Mouse (Mus musculus) CH12.LX (cell line): ENCODE measurements at regions not wholly inside any gene's neighbourhood (a gene's known extent, or its start where the extent isn't known, plus 50 kb on each side); places are given as distances from the start of the nearest gene placed in this dataset.

Source experiments
- DNase-seq: peaks from one replicate; pipeline ENCODE4 v3.0.0-alpha.2; 2013; ENCODE audit errors: extremely low read depth
- H3K27ac ChIP-seq: 2 replicates; pipeline ENCODE4 v1.5.1; 2012; ENCODE audit warnings: low read depth, mild to moderate bottlenecking, control low read depth, moderate library complexity; ENCODE audit not compliant: insufficient read depth
- H3K27me3 ChIP-seq: replicated peaks from 2 replicates; pipeline ENCODE3; 2012; ENCODE audit warnings: inconsistent platforms
- H3K36me3 ChIP-seq, 2 experiments: replicated peaks in 1 of 2; 2 replicates each; pipeline versions ENCODE3 to v1.6.1; 2012; ENCODE audit warnings: inconsistent platforms in 1 of 2, low read length in 1 of 2, mild to moderate bottlenecking in 1 of 2, mixed read lengths in 1 of 2, moderate library complexity in 1 of 2; ENCODE audit not compliant: control insufficient read depth in 1 of 2, insufficient read depth in 1 of 2
- H3K4me1 ChIP-seq, 2 experiments: 2 replicates each; pipeline ENCODE4 v1.6.1; 2012; ENCODE audit warnings: inconsistent platforms in 1 of 2, moderate library complexity in 1 of 2; ENCODE audit not compliant: insufficient read depth in 2 of 2, control insufficient read depth in 1 of 2
- H3K4me2 ChIP-seq: 2 replicates; pipeline ENCODE4 v1.6.1; 2012; ENCODE audit warnings: low read depth, mild to moderate bottlenecking, control low read depth; ENCODE audit not compliant: poor library complexity, insufficient read depth, severe bottlenecking
- H3K4me3 ChIP-seq, 3 experiments: fragments of 150-350 bp in 1 of 3; sonication (generic) in 1 of 3; replicated peaks in 1 of 3; 2 replicates each; pipeline versions ENCODE3 to v1.5.1; 2011 to 2012; ENCODE audit warnings: low read depth in 2 of 3, low read length in 2 of 3, mild to moderate bottlenecking in 2 of 3, moderate library complexity in 2 of 3, control low read depth in 1 of 3, improper control_type of control experiment in 1 of 3, inconsistent platforms in 1 of 3, mixed read lengths in 1 of 3; ENCODE audit not compliant: poor library complexity in 1 of 3
- H3K79me2 ChIP-seq: replicated peaks from 2 replicates; pipeline ENCODE4 v1.6.1; 2012; ENCODE audit warnings: mild to moderate bottlenecking, moderate library complexity; ENCODE audit not compliant: control insufficient read depth, poor library complexity, insufficient read depth, severe bottlenecking; ENCODE audit errors: extremely low read depth
- H3K9ac ChIP-seq: 2 replicates; pipeline ENCODE4 v1.6.1; 2012; ENCODE audit warnings: low read depth, mild to moderate bottlenecking, control low read depth, moderate library complexity; ENCODE audit not compliant: insufficient read depth
- H3K9me3 ChIP-seq: replicated peaks from 2 replicates; pipeline ENCODE3; 2012; ENCODE audit warnings: low read length, inconsistent platforms, mixed read lengths
- CHD1 ChIP-seq: IDR thresholded peaks from 2 replicates; pipeline ENCODE4 v1.6.1; 2012; ENCODE audit warnings: low read depth, low read length, improper control_type of control experiment, inconsistent platforms
- CHD2 ChIP-seq: IDR thresholded peaks from 2 replicates; pipeline ENCODE4 v1.6.1; 2011; ENCODE audit warnings: low read length, improper control_type of control experiment
- E2F4 ChIP-seq: IDR thresholded peaks from 2 replicates; pipeline ENCODE4 v1.6.1; 2011; ENCODE audit warnings: low read depth, low read length, improper control_type of control experiment; ENCODE audit not compliant: insufficient replicate concordance
- ELF1 ChIP-seq: IDR thresholded peaks from 2 replicates; pipeline ENCODE4 v1.6.1; 2014; ENCODE audit warnings: low read depth, mild to moderate bottlenecking, inconsistent platforms, low read length, improper control_type of control experiment
- EP300 ChIP-seq: IDR thresholded peaks from 2 replicates; pipeline ENCODE4 v1.6.1; 2011; ENCODE audit warnings: low read length, improper control_type of control experiment
- ETS1 ChIP-seq: conservative IDR thresholded peaks from 2 replicates; pipeline ENCODE4 v1.6.1; 2012; ENCODE audit warnings: low read depth, mild to moderate bottlenecking, inconsistent platforms, low read length, improper control_type of control experiment, moderate library complexity
- HCFC1 ChIP-seq: IDR thresholded peaks from 2 replicates; pipeline ENCODE4 v1.6.1; 2012; ENCODE audit warnings: low read depth, mild to moderate bottlenecking, inconsistent platforms, low read length, improper control_type of control experiment
- IRF4 ChIP-seq: IDR thresholded peaks from 2 replicates; pipeline ENCODE4 v1.6.1; 2014; ENCODE audit warnings: low read depth, mild to moderate bottlenecking, inconsistent platforms, low read length, improper control_type of control experiment
- JUN ChIP-seq: IDR thresholded peaks from 2 replicates; pipeline ENCODE4 v1.6.1; 2011; ENCODE audit warnings: low read depth, mild to moderate bottlenecking, low read length, improper control_type of control experiment, moderate library complexity; ENCODE audit not compliant: insufficient read depth
- KAT2A ChIP-seq: IDR thresholded peaks from 2 replicates; pipeline ENCODE4 v1.6.1; 2012; ENCODE audit warnings: low read length, improper control_type of control experiment, inconsistent platforms; ENCODE audit not compliant: insufficient replicate concordance
- NELFE ChIP-seq: IDR thresholded peaks from 2 replicates; pipeline ENCODE4 v1.6.1; 2011; ENCODE audit warnings: low read depth, low read length, improper control_type of control experiment
- NRF1 ChIP-seq: IDR thresholded peaks from 2 replicates; pipeline ENCODE4 v1.6.1; 2014; ENCODE audit warnings: low read depth, mild to moderate bottlenecking, inconsistent platforms, low read length, improper control_type of control experiment, moderate library complexity
- PAX5 ChIP-seq: IDR thresholded peaks from 2 replicates; pipeline ENCODE4 v1.6.1; 2012; ENCODE audit warnings: low read length, inconsistent platforms, mixed read lengths
- POLR2A ChIP-seq: IDR thresholded peaks from 2 replicates; pipeline ENCODE4 v1.6.1; 2011; ENCODE audit warnings: low read depth, mild to moderate bottlenecking, improper control_type of control experiment, low read length
- POLR2AphosphoS2 ChIP-seq: IDR thresholded peaks from 2 replicates; pipeline ENCODE4 v1.6.1; 2011; ENCODE audit warnings: low read depth, low read length, improper control_type of control experiment
- RAD21 ChIP-seq: IDR thresholded peaks from 2 replicates; pipeline ENCODE4 v1.6.1; 2011; ENCODE audit warnings: low read depth, mild to moderate bottlenecking, low read length, improper control_type of control experiment, moderate library complexity
- SIN3A ChIP-seq: IDR thresholded peaks from 2 replicates; pipeline ENCODE4 v1.6.1; 2012; ENCODE audit warnings: low read length, improper control_type of control experiment, inconsistent platforms
- SMC3 ChIP-seq: IDR thresholded peaks from 2 replicates; pipeline ENCODE4 v1.6.1; 2011; ENCODE audit warnings: low read depth, low read length, improper control_type of control experiment
- UBTF ChIP-seq: IDR thresholded peaks from 2 replicates; pipeline ENCODE4 v1.6.1; 2012; ENCODE audit warnings: low read depth, mild to moderate bottlenecking, inconsistent platforms, low read length, improper control_type of control experiment, moderate library complexity
- USF1 ChIP-seq: IDR thresholded peaks from 2 replicates; pipeline ENCODE4 v1.6.1; 2014; ENCODE audit warnings: low read depth, mild to moderate bottlenecking, inconsistent platforms, low read length, improper control_type of control experiment
- ZC3H11A ChIP-seq: IDR thresholded peaks from 2 replicates; pipeline ENCODE4 v1.6.1; 2012; ENCODE audit warnings: low read depth, mild to moderate bottlenecking, inconsistent platforms, low read length, improper control_type of control experiment
- ZKSCAN1 ChIP-seq: IDR thresholded peaks from 2 replicates; pipeline ENCODE4 v1.6.1; 2012; ENCODE audit warnings: low read depth, inconsistent platforms, low read length, improper control_type of control experiment, borderline replicate concordance
- ZMIZ1 ChIP-seq: IDR thresholded peaks from 2 replicates; pipeline ENCODE4 v1.6.1; 2012; ENCODE audit warnings: low read depth, mild to moderate bottlenecking, inconsistent platforms, low read length, improper control_type of control experiment
- dilution Hi-C: fragments of 300-500 bp; cut with MboI; formaldehyde crosslinking; loops from 2 replicates; pipeline ENCODE4 v1.14.3; 2020; ENCODE audit warnings: low sequenced_read_pairs; ENCODE audit not compliant: extremely low pct_unique_long_range_greater_than_20kb, extremely low pct_ligation_motif_present
- in situ Hi-C: fragments of 300-500 bp; cut with MboI; formaldehyde crosslinking; loops from 3 replicates; pipeline ENCODE4 v1.14.3; 2019; ENCODE audit warnings: low sequenced_read_pairs, low pct_ligation_motif_present, low pct_unique_long_range_greater_than_20kb, mixed read lengths

- H3K4me2 ChIP-seq, result no peak overlapping the region
- H3K79me2 ChIP-seq, result no peaks in the 10 kb centered on the region
- in situ Hi-C loops, result no loop called here
- H3K27ac ChIP-seq, result no peak overlapping the region
- no peaks in the 10 kb centered on the region for H3K27me3 ChIP-seq
- H3K36me3 ChIP-seq, result no peaks in the 10 kb centered on the region
- no peak for TF ChIP-seq ELF1
- TF ChIP-seq SIN3A, result no peak
- no peak for TF ChIP-seq HCFC1
- TF ChIP-seq KAT2A, result no peak
- TF ChIP-seq PAX5, result no peak
- no peak for TF ChIP-seq CHD1
- TF ChIP-seq NELFE, result no peak
- TF ChIP-seq JUN, result no peak
- no peak for TF ChIP-seq ZMIZ1
- no peak for TF ChIP-seq RAD21
- no peak for TF ChIP-seq ZKSCAN1
- TF ChIP-seq, all 38 proteins: peak for 0
- Histone ChIP-seq H3K9me3 (peaks cover 28% of the 10 kb centered on the region), H3K9ac (no peak overlapping the region), H3K4me3 (no peak overlapping the region), H3K4me1 (no peaks in the 10 kb centered on the region)
- no peak for DNase-seq
- dilution Hi-C loops, result no loop called here
Observed at GRCm38 (mm10) chr1:103767315-103767714, 1001.0 kb upstream of the Cdh20 start.

- in situ Hi-C loops (no loop called here), dilution Hi-C loops (no loop called here)
- no peak for DNase-seq
- no peak for TF ChIP-seq USF1
- peak; percentile 2 for TF ChIP-seq RAD21
- no peaks in the 10 kb centered on the region for H3K36me3 ChIP-seq
- H3K4me3 ChIP-seq, result no peak overlapping the region
- no peaks in the 10 kb centered on the region for H3K79me2 ChIP-seq
- H3K27me3 ChIP-seq, result no peaks in the 10 kb centered on the region
- no peak overlapping the region for H3K9ac ChIP-seq
- no peak overlapping the region for H3K4me2 ChIP-seq
- H3K27ac ChIP-seq, result no peak overlapping the region
- H3K4me1 ChIP-seq, result no peaks in the 10 kb centered on the region
- H3K9me3 ChIP-seq, result peaks cover 7% of the 10 kb centered on the region
Observed at GRCm38 (mm10) chr1:103784692-103785091, 983.6 kb upstream of the Cdh20 start.

GRCm38 (mm10) chr1:103796337-103796736 is 972.0 kb upstream of the Cdh20 start:
- Histone ChIP-seq H3K79me2 (no peaks in the 10 kb centered on the region), H3K9me3 (peaks cover 28% of the 10 kb centered on the region), H3K4me1 (no peaks in the 10 kb centered on the region), H3K4me3 (no peak overlapping the region), H3K9ac (no peak overlapping the region), H3K4me2 (no peak overlapping the region), H3K27me3 (no peaks in the 10 kb centered on the region), H3K36me3 (no peaks in the 10 kb centered on the region), H3K27ac (no peak overlapping the region)
- no peak for DNase-seq
- TF ChIP-seq POLR2A (no peak), CHD2 (no peak), UBTF (no peak), HCFC1 (no peak), ELF1 (no peak), ETS1 (no peak), ZC3H11A (no peak), POLR2AphosphoS2 (no peak), IRF4 (no peak), E2F4 (no peak), SMC3 (no peak), RAD21 (no peak), EP300 (no peak), NRF1 (no peak)
- in situ Hi-C loops, result no loop called here
- dilution Hi-C loops, result no loop called here
